Mouse (Mus musculus): ENCODE results near the gene Rtkn2. TPM values are rescaled to one million over a fixed set of nuclear protein-coding genes. Genes with fewer than 3 reads are reported as not detected.

The Rtkn2 gene
- polyA plus RNA-seq, 1 experiment, result 2.5 TPM

DNA sequence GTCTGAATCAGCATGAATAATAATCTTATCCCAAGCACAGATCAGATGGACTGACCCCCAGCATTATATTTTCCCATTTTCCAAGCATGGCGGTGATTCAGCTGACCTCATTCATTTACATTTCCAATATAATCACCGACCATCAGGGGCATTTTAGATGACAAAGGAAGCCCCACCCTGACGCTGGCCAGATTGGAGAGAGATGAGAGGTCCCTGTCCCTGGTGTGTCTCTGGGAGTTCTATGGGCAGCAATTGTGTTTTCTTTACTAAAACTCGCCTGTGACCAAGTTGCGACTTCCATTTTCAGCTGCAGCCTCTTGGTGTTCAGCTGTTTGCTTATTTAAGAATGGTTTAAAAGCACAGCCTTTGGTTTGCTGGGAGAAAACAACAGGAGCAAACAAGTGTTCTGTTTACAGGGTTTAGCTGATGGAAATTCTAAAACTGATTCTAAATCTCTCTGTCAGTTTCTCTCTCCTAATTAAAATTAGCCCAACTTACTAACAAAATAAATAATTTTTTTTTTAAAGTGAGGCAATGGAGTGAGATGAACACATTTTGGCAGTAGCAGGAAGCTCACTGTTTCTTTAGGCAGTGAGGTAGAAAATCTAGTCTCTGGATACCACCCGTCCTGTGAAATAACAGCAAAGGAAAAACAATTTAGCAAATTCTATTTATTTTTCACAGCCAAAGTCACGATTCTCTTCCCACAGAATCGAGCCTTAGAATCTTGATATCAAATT lies 84.6 kb downstream of the Rtkn2 start:
- TF ChIP-seq CTCF (IDR thresholded peaks at IDR 0.05; ENCODE audit: control insufficient read depth, insufficient read depth, low read length) (no peak), POLR2A (IDR thresholded peaks at IDR 0.05; ENCODE audit: borderline replicate concordance, control insufficient read depth, low read depth, low read length) (no peak)
- H3K27ac ChIP-seq (ENCODE audit: control insufficient read depth, insufficient read depth, low read depth, low read length, poor library complexity), result no peak overlapping the region
- no peak overlapping the region for H3K4me3 ChIP-seq (replicated peaks; ENCODE audit: control insufficient read depth, low read depth, low read length)
- H3K4me1 ChIP-seq (ENCODE audit: control insufficient read depth, insufficient read depth, low read length), result no peaks in the 10 kb centered on the region; the same call in 1 of the 2 replicates
- 66% methylated on average over 8 of the region's 8 CpGs for WGBS

DNA sequence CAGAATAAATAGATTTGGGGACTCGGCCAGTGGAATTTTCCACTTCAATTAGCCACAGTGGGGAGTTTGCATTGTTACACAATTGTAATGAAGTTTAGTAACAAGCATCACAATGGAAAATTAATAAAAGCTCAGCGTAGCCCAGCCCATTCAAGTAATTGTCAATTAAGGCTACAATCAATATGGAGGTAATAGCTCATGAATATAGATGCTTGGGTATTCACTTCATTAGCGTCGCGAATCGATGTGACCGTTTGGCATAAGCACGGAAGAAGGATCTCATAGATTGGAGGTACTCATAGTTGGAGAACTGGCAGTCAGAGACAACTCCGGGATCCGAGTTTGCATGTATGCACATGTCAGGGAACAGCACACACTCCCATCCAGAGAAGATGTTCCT lies 85.2 kb downstream of the Rtkn2 start:
- 90% methylated on average over 10 of the region's 10 CpGs for WGBS
- Histone ChIP-seq H3K4me3 (replicated peaks; ENCODE audit: control insufficient read depth, low read depth, low read length) (no peak overlapping the region), H3K4me1 (ENCODE audit: control insufficient read depth, insufficient read depth, low read length) (no peaks in the 10 kb centered on the region; the same call in 1 of the 2 replicates), H3K27ac (ENCODE audit: control insufficient read depth, insufficient read depth, low read depth, low read length, poor library complexity) (no peak overlapping the region)
- TF ChIP-seq POLR2A (IDR thresholded peaks at IDR 0.05; ENCODE audit: borderline replicate concordance, control insufficient read depth, low read depth, low read length), result no peak
- no peak for TF ChIP-seq CTCF (IDR thresholded peaks at IDR 0.05; ENCODE audit: control insufficient read depth, insufficient read depth, low read length)

DNA sequence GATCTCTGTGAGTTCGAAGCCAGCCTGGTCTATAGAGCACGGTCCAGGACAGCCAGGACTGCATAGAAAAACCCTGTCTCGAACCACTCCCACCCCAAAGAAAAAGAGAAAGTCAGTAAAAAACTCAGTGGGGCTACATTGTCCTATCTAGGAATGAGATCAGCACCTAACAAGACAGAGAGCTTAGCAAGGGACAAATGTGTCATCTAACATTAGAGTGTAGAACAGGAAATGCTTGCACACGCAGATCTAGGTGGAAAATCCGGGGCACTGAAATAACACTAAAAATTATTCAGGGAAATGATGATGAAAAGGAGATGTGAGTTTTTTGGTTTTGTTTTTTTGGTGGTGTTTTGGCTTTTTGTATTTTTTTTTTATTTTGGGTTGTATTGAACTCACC lies 86.8 kb downstream of the Rtkn2 start:
- WGBS, result 67% methylated on average over 5 of the region's 5 CpGs
- H3K4me1 ChIP-seq (ENCODE audit: control insufficient read depth, insufficient read depth, low read length), result no peaks in the 10 kb centered on the region; the same call in 1 of the 2 replicates
- no peak for TF ChIP-seq CTCF (IDR thresholded peaks at IDR 0.05; ENCODE audit: control insufficient read depth, insufficient read depth, low read length)
- TF ChIP-seq POLR2A (IDR thresholded peaks at IDR 0.05; ENCODE audit: borderline replicate concordance, control insufficient read depth, low read depth, low read length), result no peak
- H3K27ac ChIP-seq (ENCODE audit: control insufficient read depth, insufficient read depth, low read depth, low read length, poor library complexity), result no peak overlapping the region
- H3K4me3 ChIP-seq (replicated peaks; ENCODE audit: control insufficient read depth, low read depth, low read length), result no peak overlapping the region

DNA sequence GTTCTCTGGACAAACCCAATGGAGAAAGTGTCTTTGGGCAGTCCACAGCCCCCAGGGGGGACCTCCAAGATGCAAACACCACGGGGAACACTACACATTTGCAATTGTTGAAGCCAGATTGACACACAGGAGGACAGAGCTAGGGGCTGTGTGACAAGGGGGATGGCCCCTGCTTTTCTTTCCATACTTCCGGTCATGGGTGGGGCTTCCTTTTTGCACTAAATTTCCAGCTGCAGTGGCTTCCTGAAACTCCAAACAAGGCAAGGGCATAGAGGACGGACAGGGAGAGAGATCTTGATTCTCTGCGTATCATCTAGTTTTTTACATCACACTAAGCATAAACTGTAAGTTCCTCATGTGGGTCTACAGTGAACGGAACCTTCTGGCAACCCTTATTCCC lies 88.6 kb downstream of the Rtkn2 start:
- no peak for TF ChIP-seq CTCF (IDR thresholded peaks at IDR 0.05; ENCODE audit: control insufficient read depth, insufficient read depth, low read length)
- TF ChIP-seq POLR2A (IDR thresholded peaks at IDR 0.05; ENCODE audit: borderline replicate concordance, control insufficient read depth, low read depth, low read length), result no peak
- 74% methylated on average over 5 of the region's 5 CpGs for WGBS
- H3K4me1 ChIP-seq (ENCODE audit: control insufficient read depth, insufficient read depth, low read length), result peaks cover 1% of the 10 kb centered on the region
- no peak overlapping the region for H3K27ac ChIP-seq (ENCODE audit: control insufficient read depth, insufficient read depth, low read depth, low read length, poor library complexity)
- no peak overlapping the region for H3K4me3 ChIP-seq (replicated peaks; ENCODE audit: control insufficient read depth, low read depth, low read length)

DNA sequence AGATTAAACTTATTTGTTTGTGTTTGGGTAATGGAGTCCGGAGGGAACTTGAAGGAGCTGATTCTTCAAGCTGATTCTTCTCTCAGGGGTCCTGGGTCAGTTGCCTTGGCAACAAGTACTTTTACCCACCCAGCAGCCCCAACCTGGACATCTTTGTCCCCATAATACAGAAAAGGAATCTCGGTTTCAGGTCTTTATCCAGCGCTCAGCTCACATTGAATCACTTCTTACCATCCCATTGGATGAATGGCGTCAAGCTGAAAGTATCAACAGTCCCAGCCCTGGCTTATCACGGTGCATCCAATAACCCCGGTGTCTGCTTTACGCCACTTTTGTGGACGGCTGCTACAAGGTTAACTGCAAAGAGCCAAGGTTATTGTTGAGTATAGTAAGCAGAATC lies 89.1 kb downstream of the Rtkn2 start:
- Histone ChIP-seq H3K4me3 (replicated peaks; ENCODE audit: control insufficient read depth, low read depth, low read length) (no peak overlapping the region), H3K4me1 (ENCODE audit: control insufficient read depth, insufficient read depth, low read length) (peaks cover 1% of the 10 kb centered on the region), H3K27ac (ENCODE audit: control insufficient read depth, insufficient read depth, low read depth, low read length, poor library complexity) (no peak overlapping the region)
- no peak for TF ChIP-seq CTCF (IDR thresholded peaks at IDR 0.05; ENCODE audit: control insufficient read depth, insufficient read depth, low read length)
- no peak for TF ChIP-seq POLR2A (IDR thresholded peaks at IDR 0.05; ENCODE audit: borderline replicate concordance, control insufficient read depth, low read depth, low read length)
- 87% methylated on average over 8 of the region's 8 CpGs for WGBS

DNA sequence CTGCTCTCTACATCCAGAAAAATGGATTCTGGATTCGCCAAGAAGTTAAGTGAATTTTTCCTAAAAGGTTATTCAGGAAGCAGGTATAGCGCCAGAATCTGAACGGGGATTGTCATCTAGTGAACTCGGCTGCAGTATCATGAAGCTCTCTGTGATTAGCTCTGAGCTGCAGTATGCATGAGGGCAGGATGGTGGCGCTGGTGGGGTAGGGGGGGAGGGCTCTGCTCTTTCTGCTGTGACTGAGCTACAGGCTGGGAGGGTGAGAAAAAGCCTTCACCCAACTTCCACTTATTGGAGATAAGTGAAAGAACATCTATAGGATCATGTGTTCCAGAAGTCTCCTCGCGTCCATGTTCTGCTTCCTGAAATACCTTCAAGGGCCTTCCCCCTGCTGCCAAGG lies 91.7 kb downstream of the Rtkn2 start:
- TF ChIP-seq CTCF (IDR thresholded peaks at IDR 0.05; ENCODE audit: control insufficient read depth, insufficient read depth, low read length), result no peak
- no peak for TF ChIP-seq POLR2A (IDR thresholded peaks at IDR 0.05; ENCODE audit: borderline replicate concordance, control insufficient read depth, low read depth, low read length)
- no peak overlapping the region for H3K27ac ChIP-seq (ENCODE audit: control insufficient read depth, insufficient read depth, low read depth, low read length, poor library complexity)
- peaks cover 1% of the 10 kb centered on the region; the same call in 1 of the 2 replicates for H3K4me1 ChIP-seq (ENCODE audit: control insufficient read depth, insufficient read depth, low read length)
- H3K4me3 ChIP-seq (replicated peaks; ENCODE audit: control insufficient read depth, low read depth, low read length), result no peak overlapping the region
- WGBS, result 79% methylated on average over 7 of the region's 7 CpGs

DNA sequence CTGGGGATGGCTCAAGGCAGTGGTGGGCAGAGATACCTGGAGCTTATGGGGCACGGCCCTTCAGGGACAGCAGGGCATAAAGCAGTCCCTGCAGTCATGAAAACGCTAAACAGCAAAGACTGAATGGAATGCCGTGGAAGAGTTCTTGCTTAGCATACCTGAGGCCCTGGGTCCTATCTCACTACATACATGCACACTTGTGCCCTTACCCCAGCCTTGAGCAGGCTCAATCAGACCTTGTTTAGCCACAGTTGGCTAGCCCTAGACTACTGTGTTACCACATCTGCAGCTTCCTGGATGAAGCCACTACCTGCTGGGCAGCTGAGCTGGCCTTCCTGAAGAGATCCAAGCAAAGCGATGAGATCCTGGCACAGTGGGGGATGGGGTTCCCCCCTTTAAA lies 93.3 kb downstream of the Rtkn2 start:
- H3K27ac ChIP-seq (ENCODE audit: control insufficient read depth, insufficient read depth, low read depth, low read length, poor library complexity), result no peak overlapping the region
- 80% methylated on average over 4 of the region's 4 CpGs for WGBS
- no peak for TF ChIP-seq POLR2A (IDR thresholded peaks at IDR 0.05; ENCODE audit: borderline replicate concordance, control insufficient read depth, low read depth, low read length)
- no peak for TF ChIP-seq CTCF (IDR thresholded peaks at IDR 0.05; ENCODE audit: control insufficient read depth, insufficient read depth, low read length)
- no peak overlapping the region for H3K4me3 ChIP-seq (replicated peaks; ENCODE audit: control insufficient read depth, low read depth, low read length)
- H3K4me1 ChIP-seq (ENCODE audit: control insufficient read depth, insufficient read depth, low read length), result peaks cover 1% of the 10 kb centered on the region; the same call in 1 of the 2 replicates

DNA sequence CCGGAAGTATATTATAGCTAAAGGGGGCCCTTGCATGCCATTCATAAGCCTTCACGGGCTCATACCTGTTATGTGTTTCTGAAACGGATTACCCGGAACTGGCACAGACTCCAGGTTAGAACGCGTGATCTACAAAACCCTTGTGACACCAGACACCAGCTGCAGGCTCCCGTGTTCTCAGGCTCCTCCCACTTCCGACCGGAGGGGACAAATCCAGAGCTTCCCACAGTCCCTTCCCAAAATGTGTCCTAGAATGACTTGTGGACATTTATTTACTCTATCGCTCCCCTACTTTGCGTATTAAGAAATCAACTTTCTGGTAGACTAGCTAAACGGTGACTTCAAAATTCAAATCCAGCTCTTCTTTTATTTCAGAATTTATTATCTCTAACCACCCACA lies 94.9 kb downstream of the Rtkn2 start:
- WGBS, result 89% methylated on average over 12 of the region's 12 CpGs
- no peak for TF ChIP-seq CTCF (IDR thresholded peaks at IDR 0.05; ENCODE audit: control insufficient read depth, insufficient read depth, low read length)
- TF ChIP-seq POLR2A (IDR thresholded peaks at IDR 0.05; ENCODE audit: borderline replicate concordance, control insufficient read depth, low read depth, low read length), result no peak
- Histone ChIP-seq H3K4me3 (replicated peaks; ENCODE audit: control insufficient read depth, low read depth, low read length) (no peak overlapping the region), H3K27ac (ENCODE audit: control insufficient read depth, insufficient read depth, low read depth, low read length, poor library complexity) (no peak overlapping the region), H3K4me1 (ENCODE audit: control insufficient read depth, insufficient read depth, low read length) (peaks cover 1% of the 10 kb centered on the region; the same call in 1 of the 2 replicates)
